In genomic region chr10:10701326-10701725, GRCm38 (mm10) we compare ENCODE assay signal across 29 mouse cellular contexts. TPM values are rescaled to one million over a fixed set of nuclear protein-coding genes. Genes with fewer than 3 reads are reported as not detected.
DNase-seq lines count a peak whose midpoint lies in the region; ATAC-seq lines count a peak whose summit lies in the region.
"Had no signal": no experiment of that assay in that cellular context is flagged by ENCODE, and none has a peak within 500 bp of the region (broad histone marks: within the 10 kb centered on the region; RNA-seq: fewer than 3 reads in every experiment).

No protein-coding gene starts in this region.

- no peak overlapping the region for H3K27ac ChIP-seq in embryonic facial prominence, embryonic 14.5 days (replicated peaks; ENCODE audit: low read depth, low read length)
- no peak overlapping the region for H3K27ac ChIP-seq in embryonic facial prominence, embryonic 10.5 days (replicated peaks)
- peak overlapping the region; percentile 16; the same call in 1 of the 2 replicates for H3K27ac ChIP-seq in forebrain, embryonic 15.5 days (replicated peaks)
- no peak overlapping the region for H3K27ac ChIP-seq in forebrain, embryonic 12.5 days
- H3K27ac ChIP-seq: embryonic facial prominence, embryonic 12.5 days; heart, adult 2 months; heart, embryonic 10.5 days; heart, embryonic 13.5 days; hindbrain, embryonic 14.5 days; hindbrain, postnatal 0 days had no signal

- no peaks in the 10 kb centered on the region for H3K27me3 ChIP-seq in embryonic facial prominence, embryonic 14.5 days (replicated peaks; ENCODE audit: control insufficient read depth, insufficient read depth, low read length)
- H3K27me3 ChIP-seq in embryonic facial prominence, embryonic 10.5 days (replicated peaks; ENCODE audit: low read depth, poor library complexity, severe bottlenecking) = no peaks in the 10 kb centered on the region
- H3K27me3 ChIP-seq in forebrain, embryonic 15.5 days = no peaks in the 10 kb centered on the region
- no peaks in the 10 kb centered on the region for H3K27me3 ChIP-seq in forebrain, embryonic 12.5 days
- H3K27me3 ChIP-seq: embryonic facial prominence, embryonic 12.5 days; heart, embryonic 13.5 days had no signal

- H3K4me1 ChIP-seq in embryonic facial prominence, embryonic 14.5 days (ENCODE audit: control insufficient read depth, insufficient read depth, low read length) = no peaks in the 10 kb centered on the region
- H3K4me1 ChIP-seq in embryonic facial prominence, embryonic 10.5 days = no peaks in the 10 kb centered on the region
- no peaks in the 10 kb centered on the region for H3K4me1 ChIP-seq in forebrain, embryonic 15.5 days
- no peaks in the 10 kb centered on the region for H3K4me1 ChIP-seq in forebrain, embryonic 12.5 days
- H3K4me1 ChIP-seq: embryonic facial prominence, embryonic 12.5 days; heart, embryonic 10.5 days; heart, embryonic 13.5 days had no signal

- WGBS in embryonic facial prominence, embryonic 14.5 days = 86% methylated on average over 1 of the region's 1 CpGs
- 84% methylated on average over 1 of the region's 1 CpGs for WGBS in embryonic facial prominence, embryonic 10.5 days
- 62% methylated on average over 1 of the region's 1 CpGs for WGBS in forebrain, embryonic 15.5 days
- WGBS in forebrain, embryonic 12.5 days = 97% methylated on average over 1 of the region's 1 CpGs

- no peak overlapping the region for H3K9ac ChIP-seq in embryonic facial prominence, embryonic 14.5 days (ENCODE audit: low read depth, low read length)
- H3K9ac ChIP-seq in forebrain, embryonic 15.5 days (replicated peaks) = no peak overlapping the region
- H3K9ac ChIP-seq in forebrain, embryonic 12.5 days = no peak overlapping the region
- H3K9ac ChIP-seq: embryonic facial prominence, embryonic 12.5 days; heart, embryonic 13.5 days; hindbrain, embryonic 14.5 days had no signal

- ATAC-seq in embryonic facial prominence, embryonic 14.5 days (ENCODE audit: low read depth) = no peak
- no peak; the same call in 1 of the 2 replicates for ATAC-seq in forebrain, embryonic 15.5 days (replicated peaks)
- ATAC-seq in forebrain, embryonic 12.5 days (ENCODE audit: low FRiP score) = no peak
- ATAC-seq: activated CD4-positive, CD25-positive, alpha-beta regulatory T cell, adult 4 months; hindbrain, postnatal 0 days; inflammation-experienced regulatory T-cells, adult 6 months; intestine, embryonic 16.5 days had no signal

- H3K4me3 ChIP-seq in embryonic facial prominence, embryonic 14.5 days (ENCODE audit: low read depth, low read length) = no peak overlapping the region
- no peak overlapping the region for H3K4me3 ChIP-seq in embryonic facial prominence, embryonic 10.5 days
- H3K4me3 ChIP-seq in forebrain, embryonic 15.5 days = no peak overlapping the region
- no peak overlapping the region for H3K4me3 ChIP-seq in forebrain, embryonic 12.5 days (replicated peaks)
- H3K4me3 ChIP-seq: embryonic facial prominence, embryonic 12.5 days; erythroblast, embryonic 14.5 days; heart, adult 2 months; heart, embryonic 10.5 days; heart, embryonic 13.5 days had no signal

- no peaks in the 10 kb centered on the region for H3K36me3 ChIP-seq in embryonic facial prominence, embryonic 14.5 days (ENCODE audit: control insufficient read depth, insufficient read depth, low read length)
- no peaks in the 10 kb centered on the region for H3K36me3 ChIP-seq in embryonic facial prominence, embryonic 10.5 days (replicated peaks)
- no peaks in the 10 kb centered on the region for H3K36me3 ChIP-seq in forebrain, embryonic 15.5 days
- H3K36me3 ChIP-seq in forebrain, embryonic 12.5 days (replicated peaks) = no peaks in the 10 kb centered on the region
- H3K36me3 ChIP-seq: embryonic facial prominence, embryonic 12.5 days; heart, embryonic 10.5 days; heart, embryonic 13.5 days had no signal

- no peaks in the 10 kb centered on the region for H3K9me3 ChIP-seq in embryonic facial prominence, embryonic 14.5 days (ENCODE audit: control insufficient read depth, low read length)
- H3K9me3 ChIP-seq in embryonic facial prominence, embryonic 10.5 days = no peaks in the 10 kb centered on the region
- H3K9me3 ChIP-seq in forebrain, embryonic 15.5 days = no peaks in the 10 kb centered on the region
- H3K9me3 ChIP-seq in forebrain, embryonic 12.5 days = no peaks in the 10 kb centered on the region
- H3K9me3 ChIP-seq: embryonic facial prominence, embryonic 12.5 days; heart, embryonic 10.5 days; heart, embryonic 13.5 days had no signal

- H3K4me2 ChIP-seq in embryonic facial prominence, embryonic 14.5 days (ENCODE audit: low read depth, low read length) = no peak overlapping the region
- H3K4me2 ChIP-seq in forebrain, embryonic 15.5 days (replicated peaks) = no peak overlapping the region
- no peak overlapping the region for H3K4me2 ChIP-seq in forebrain, embryonic 12.5 days
- H3K4me2 ChIP-seq: embryonic facial prominence, embryonic 12.5 days; heart, embryonic 13.5 days; hindbrain, embryonic 14.5 days had no signal

- DNase-seq in embryonic facial prominence, embryonic 14.5 days (ENCODE audit: low spot score) = peak; percentile 42
- DNase-seq in embryonic facial prominence, embryonic 10.5 days (ENCODE audit: low spot score) = no peak
- peak; percentile 37 for DNase-seq in brain, embryonic 18.5 days (ENCODE audit: low read depth, low spot score)
- no peak for DNase-seq in urinary bladder, adult 2 months (ENCODE audit: low spot score)
- no peak for DNase-seq in testis, postnatal 10 days (ENCODE audit: low spot score)
- DNase-seq: adrenal gland, adult 8-10 months; adrenal gland, postnatal 36 days; cerebellum, adult 18-20 months; cerebellum, adult 9-10 months; cerebellum, postnatal 14 days; gastrocnemius, postnatal 10 days; gastrocnemius, postnatal 36 days; heart, adult 2 months; heart, postnatal 14 days; heart, postnatal 4 days; kidney, adult 18-20 months had no signal

RNA-seq across cellular contexts. Expression of gene Gm10944, which starts 20.2 kb away (rescaled TPM):
- polyA plus RNA-seq in embryonic facial prominence, embryonic 14.5 days (2014; fragmentation: Nextera tagmentation; extraction: Ambion mirVana) = not detected in 2 replicates
- not detected in 2 replicates for polyA plus RNA-seq in embryonic facial prominence, embryonic 10.5 days (2016; fragmentation: Nextera tagmentation; extraction: Ambion mirVana)
- polyA plus RNA-seq in forebrain, embryonic 15.5 days (2015; fragmentation: Nextera tagmentation; extraction: Ambion mirVana) = not detected in 2 replicates
- not detected in 2 replicates for polyA plus RNA-seq in forebrain, embryonic 12.5 days (2016; fragmentation: Nextera tagmentation; extraction: Ambion mirVana)
- not detected in 2 replicates for polyA plus RNA-seq in urinary bladder, adult 2 months (2012; rRNA removed)
- polyA plus RNA-seq: activated CD4-positive, CD25-positive, alpha-beta regulatory T cell, adult 4 months; embryonic facial prominence, embryonic 12.5 days; erythroblast, embryonic 14.5 days; heart, adult 2 months; heart, embryonic 10.5 days; heart, embryonic 13.5 days; heart, embryonic 16.5 days; hindbrain, embryonic 11.5 days; hindbrain, embryonic 14.5 days; hindbrain, postnatal 0 days; inflammation-experienced regulatory T-cells, adult 6 months; intestine, embryonic 16.5 days had no signal

Comparison
In these comparisons a context has a peak if more than half of its experiments do, and no peak if none do; other contexts are left out.
1. DNase-seq: peak in embryonic facial prominence, embryonic 14.5 days (single experiment) and brain, embryonic 18.5 days (single experiment); none in embryonic facial prominence, embryonic 10.5 days (single experiment), urinary bladder, adult 2 months (single experiment) and testis, postnatal 10 days (single experiment).